Comparison of ENCODE assay signal across 20 mouse cellular contexts in genomic region chrX:60405681-60406080, GRCm38 (mm10).
DNase-seq lines count a peak whose midpoint lies in the region; ATAC-seq lines count a peak whose summit lies in the region.
"Had no signal": no experiment of that assay in that cellular context is flagged by ENCODE, and none has a peak within 500 bp of the region (broad histone marks: within the 10 kb centered on the region; RNA-seq: fewer than 3 reads in every experiment).

No protein-coding gene starts in this region.

- H3K36me3 ChIP-seq in kidney, embryonic 14.5 days (ENCODE audit: control insufficient read depth, insufficient read depth, low read length): no peaks in the 10 kb centered on the region
- H3K36me3 ChIP-seq in heart, embryonic 10.5 days: no peaks in the 10 kb centered on the region
- H3K36me3 ChIP-seq: embryonic facial prominence, embryonic 10.5 days; heart, embryonic 15.5 days had no signal

- DNase-seq in kidney, adult 11 months: peak; percentile 76
- peak; percentile 41 for DNase-seq in ZHBTc4 (ENCODE audit: low read depth, low spot score)
- DNase-seq in kidney, postnatal 25 days: peak; percentile 61 to 79
- DNase-seq in yolk sac, embryonic 10.5 days (ENCODE audit: low spot score): peak; percentile 31
- no peak for DNase-seq in layer of hippocampus, adult 18-20 months (ENCODE audit: low spot score in 2 of 2)
- no peak for DNase-seq in heart, embryonic 10.5 days (ENCODE audit: low spot score)
- DNase-seq: adrenal gland, adult 2 months; cerebellum, adult 8-10 months; gastrocnemius, postnatal 14 days; heart, adult 2 months; heart, postnatal 4 days; lung, adult 18-20 months; lung, postnatal 14 days; midbrain, embryonic 14.5 days; thymus, postnatal 14 days had no signal

- no peaks in the 10 kb centered on the region for H3K4me1 ChIP-seq in kidney, embryonic 14.5 days (ENCODE audit: control insufficient read depth, insufficient read depth, low read length)
- H3K4me1 ChIP-seq in heart, embryonic 10.5 days: no peaks in the 10 kb centered on the region
- H3K4me1 ChIP-seq: heart, embryonic 15.5 days had no signal

- 69% methylated on average over 4 of the region's 4 CpGs for WGBS in kidney, embryonic 14.5 days
- WGBS in heart, embryonic 10.5 days: 65% methylated on average over 4 of the region's 4 CpGs

- no peak overlapping the region for H3K4me3 ChIP-seq in kidney, embryonic 14.5 days (ENCODE audit: low read length)
- no peak overlapping the region for H3K4me3 ChIP-seq in heart, embryonic 10.5 days
- H3K4me3 ChIP-seq: heart, adult 2 months had no signal

- no peak for ATAC-seq in kidney, embryonic 14.5 days (ENCODE audit: low FRiP score, low TSS enrichment)
- ATAC-seq: hindbrain, embryonic 16.5 days had no signal

- H3K27me3 ChIP-seq in kidney, embryonic 14.5 days (ENCODE audit: control insufficient read depth, insufficient read depth, low read length): no peaks in the 10 kb centered on the region
- peaks cover 13% of the 10 kb centered on the region for H3K27me3 ChIP-seq in heart, embryonic 10.5 days (ENCODE audit: insufficient read depth, poor library complexity, severe bottlenecking)
- H3K27me3 ChIP-seq: CH12.LX; heart, embryonic 15.5 days had no signal

- H3K9me3 ChIP-seq in kidney, embryonic 14.5 days (ENCODE audit: control insufficient read depth, low read length): no peaks in the 10 kb centered on the region
- H3K9me3 ChIP-seq in heart, embryonic 10.5 days: no peaks in the 10 kb centered on the region
- H3K9me3 ChIP-seq: embryonic facial prominence, embryonic 10.5 days; heart, embryonic 15.5 days had no signal

- no peak overlapping the region for H3K4me2 ChIP-seq in kidney, embryonic 14.5 days (replicated peaks; ENCODE audit: low read depth, low read length)

- no peak overlapping the region for H3K9ac ChIP-seq in kidney, embryonic 14.5 days (ENCODE audit: low read depth, low read length)
- H3K9ac ChIP-seq: heart, embryonic 15.5 days had no signal

- no peak overlapping the region for H3K27ac ChIP-seq in kidney, embryonic 14.5 days (ENCODE audit: low read depth, low read length)
- H3K27ac ChIP-seq in heart, embryonic 10.5 days: no peak overlapping the region
- H3K27ac ChIP-seq: embryonic facial prominence, embryonic 10.5 days; heart, adult 2 months; heart, embryonic 15.5 days had no signal

Comparison
In these comparisons a context has a peak if more than half of its experiments do, and no peak if none do; other contexts are left out.
1. DNase-seq: peak in kidney, adult 11 months (single experiment), ZHBTc4 (single experiment), kidney, postnatal 25 days (2 of 2) and yolk sac, embryonic 10.5 days (single experiment); none in layer of hippocampus, adult 18-20 months (0 of 2) and heart, embryonic 10.5 days (single experiment).